Mouse (Mus musculus): ENCODE results near the gene Cpxm1. TPM values are rescaled to one million over a fixed set of nuclear protein-coding genes. Genes with fewer than 3 reads are reported as not detected.

The Cpxm1 gene
- polyA plus RNA-seq, 1 experiment = 0.34 TPM

GRCm38 (mm10) chr2:130357551-130357950 lies 39.8 kb downstream of the Cpxm1 start:
- Histone ChIP-seq H3K27me3 (ENCODE audit: control insufficient read depth, insufficient read depth, insufficient read length) (peaks cover 68% of the 10 kb centered on the region), H3K4me3 (no peak overlapping the region), H3K36me3 (ENCODE audit: control insufficient read depth, insufficient read depth) (no peaks in the 10 kb centered on the region), H3K79me2 (ENCODE audit: control insufficient read depth, insufficient read depth) (no peaks in the 10 kb centered on the region), H3K4me2 (ENCODE audit: low read depth) (no peak overlapping the region), H3ac (ENCODE audit: control insufficient read depth, insufficient read length) (no peak overlapping the region)
- TF ChIP-seq CEBPB (IDR thresholded peaks at IDR 0.05; ENCODE audit: insufficient read depth, poor library complexity, severe bottlenecking) (no peak), POLR2AphosphoS2 (IDR thresholded peaks at IDR 0.05; ENCODE audit: insufficient read length, low read depth) (no peak), MYOG (IDR thresholded peaks at IDR 0.05; ENCODE audit: control insufficient read depth in 1 of 3, insufficient read depth in 1 of 3, insufficient read length in 2 of 3, low read depth in 2 of 3) (no peak), REST (IDR thresholded peaks at IDR 0.05; ENCODE audit: insufficient read depth, insufficient read length) (no peak), SRF (IDR thresholded peaks at IDR 0.05; ENCODE audit: control insufficient read depth, insufficient read length, low read depth) (no peak), MAX (IDR thresholded peaks at IDR 0.05; ENCODE audit: low read depth) (no peak), TCF12 (IDR thresholded peaks at IDR 0.05; ENCODE audit: insufficient read depth, poor library complexity, severe bottlenecking) (no peak), POLR2A (IDR thresholded peaks at IDR 0.05; ENCODE audit: insufficient read length, low read depth) (no peak), USF1 (IDR thresholded peaks at IDR 0.05; ENCODE audit: low read depth) (no peak), TCF3 (IDR thresholded peaks at IDR 0.05; ENCODE audit: insufficient read length, low read depth) (no peak), E2F4 (IDR thresholded peaks at IDR 0.05; ENCODE audit: insufficient read depth) (no peak), MYOD1 (IDR thresholded peaks at IDR 0.05; ENCODE audit: control insufficient read depth in 1 of 3, insufficient read length in 2 of 3, low read depth in 2 of 3) (no peak)

- H3ac ChIP-seq (ENCODE audit: control insufficient read depth, insufficient read length) = no peak overlapping the region
- H3K4me2 ChIP-seq (ENCODE audit: low read depth) = no peak overlapping the region
- H3K79me2 ChIP-seq (ENCODE audit: control insufficient read depth, insufficient read depth) = no peaks in the 10 kb centered on the region
- H3K4me3 ChIP-seq = no peak overlapping the region
- H3K27me3 ChIP-seq (ENCODE audit: control insufficient read depth, insufficient read depth, insufficient read length) = peaks cover 45% of the 10 kb centered on the region
- peak in 2 of 3 experiments; percentile 58 to 86 for TF ChIP-seq MYOD1 (IDR thresholded peaks at IDR 0.05; ENCODE audit: control insufficient read depth in 1 of 3, insufficient read length in 2 of 3, low read depth in 2 of 3)
- peak; percentile 56 for TF ChIP-seq TCF3 (IDR thresholded peaks at IDR 0.05; ENCODE audit: insufficient read length, low read depth)
- TF ChIP-seq MYOG (IDR thresholded peaks at IDR 0.05; ENCODE audit: control insufficient read depth in 1 of 3, insufficient read depth in 1 of 3, insufficient read length in 2 of 3, low read depth in 2 of 3) = peak in 2 of 3 experiments; percentile 5 to 44
- no peak for TF ChIP-seq REST (IDR thresholded peaks at IDR 0.05; ENCODE audit: insufficient read depth, insufficient read length)
- TF ChIP-seq CEBPB (IDR thresholded peaks at IDR 0.05; ENCODE audit: insufficient read depth, poor library complexity, severe bottlenecking) = no peak
- no peaks in the 10 kb centered on the region for H3K36me3 ChIP-seq (ENCODE audit: control insufficient read depth, insufficient read depth)
Measured at GRCm38 (mm10) chr2:130353889-130354288, 43.5 kb downstream of the Cpxm1 start.

- H3K4me3 ChIP-seq = no peak overlapping the region
- no peak overlapping the region for H3ac ChIP-seq (ENCODE audit: control insufficient read depth, insufficient read length)
- TF ChIP-seq USF1 (IDR thresholded peaks at IDR 0.05; ENCODE audit: low read depth) (no peak), POLR2AphosphoS2 (IDR thresholded peaks at IDR 0.05; ENCODE audit: insufficient read length, low read depth) (no peak), MYOG (IDR thresholded peaks at IDR 0.05; ENCODE audit: control insufficient read depth in 1 of 3, insufficient read depth in 1 of 3, insufficient read length in 2 of 3, low read depth in 2 of 3) (no peak), POLR2A (IDR thresholded peaks at IDR 0.05; ENCODE audit: insufficient read length, low read depth) (no peak)
- H3K79me2 ChIP-seq (ENCODE audit: control insufficient read depth, insufficient read depth) = no peaks in the 10 kb centered on the region
- no peak overlapping the region for H3K4me2 ChIP-seq (ENCODE audit: low read depth)
- peaks cover 40% of the 10 kb centered on the region for H3K27me3 ChIP-seq (ENCODE audit: control insufficient read depth, insufficient read depth, insufficient read length)
- H3K36me3 ChIP-seq (ENCODE audit: control insufficient read depth, insufficient read depth) = no peaks in the 10 kb centered on the region
Measured at GRCm38 (mm10) chr2:130353411-130353810, 44.0 kb downstream of the Cpxm1 start.

GRCm38 (mm10) chr2:130351758-130352339 lies 45.5 kb downstream of the Cpxm1 start:
- H3K4me3 ChIP-seq = no peak overlapping the region
- H3K4me2 ChIP-seq (ENCODE audit: low read depth) = no peak overlapping the region
- H3K79me2 ChIP-seq (ENCODE audit: control insufficient read depth, insufficient read depth) = no peaks in the 10 kb centered on the region
- H3K36me3 ChIP-seq (ENCODE audit: control insufficient read depth, insufficient read depth) = no peaks in the 10 kb centered on the region
- H3ac ChIP-seq (ENCODE audit: control insufficient read depth, insufficient read length) = no peak overlapping the region
- peaks cover 27% of the 10 kb centered on the region for H3K27me3 ChIP-seq (ENCODE audit: control insufficient read depth, insufficient read depth, insufficient read length)
- no peak for TF ChIP-seq E2F4 (IDR thresholded peaks at IDR 0.05; ENCODE audit: insufficient read depth)

GRCm38 (mm10) chr2:130350376-130350775 lies 47.0 kb downstream of the Cpxm1 start:
- no peak overlapping the region for H3K4me2 ChIP-seq (ENCODE audit: low read depth)
- H3K36me3 ChIP-seq (ENCODE audit: control insufficient read depth, insufficient read depth) = no peaks in the 10 kb centered on the region
- H3K27me3 ChIP-seq (ENCODE audit: control insufficient read depth, insufficient read depth, insufficient read length) = peaks cover 23% of the 10 kb centered on the region
- no peaks in the 10 kb centered on the region for H3K79me2 ChIP-seq (ENCODE audit: control insufficient read depth, insufficient read depth)
- no peak overlapping the region for H3K4me3 ChIP-seq
- H3ac ChIP-seq (ENCODE audit: control insufficient read depth, insufficient read length) = no peak overlapping the region
- TF ChIP-seq TCF3 (IDR thresholded peaks at IDR 0.05; ENCODE audit: insufficient read length, low read depth) (no peak), E2F4 (IDR thresholded peaks at IDR 0.05; ENCODE audit: insufficient read depth) (no peak), SRF (IDR thresholded peaks at IDR 0.05; ENCODE audit: control insufficient read depth, insufficient read length, low read depth) (no peak), POLR2A (IDR thresholded peaks at IDR 0.05; ENCODE audit: insufficient read length, low read depth) (no peak)

GRCm38 (mm10) chr2:130341220-130341580 lies 56.2 kb downstream of the Cpxm1 start:
- Histone ChIP-seq H3ac (ENCODE audit: control insufficient read depth, insufficient read length) (no peak overlapping the region), H3K4me2 (ENCODE audit: low read depth) (no peak overlapping the region), H3K79me2 (ENCODE audit: control insufficient read depth, insufficient read depth) (no peaks in the 10 kb centered on the region), H3K4me3 (no peak overlapping the region), H3K27me3 (ENCODE audit: control insufficient read depth, insufficient read depth, insufficient read length) (peaks cover 15% of the 10 kb centered on the region), H3K36me3 (ENCODE audit: control insufficient read depth, insufficient read depth) (no peaks in the 10 kb centered on the region)
- no peak for TF ChIP-seq CEBPB (IDR thresholded peaks at IDR 0.05; ENCODE audit: insufficient read depth, poor library complexity, severe bottlenecking)
- no peak for TF ChIP-seq REST (IDR thresholded peaks at IDR 0.05; ENCODE audit: insufficient read depth, insufficient read length)
- no peak for TF ChIP-seq TCF12 (IDR thresholded peaks at IDR 0.05; ENCODE audit: insufficient read depth, poor library complexity, severe bottlenecking)
- TF ChIP-seq POLR2A (IDR thresholded peaks at IDR 0.05; ENCODE audit: insufficient read length, low read depth) = no peak
- TF ChIP-seq E2F4 (IDR thresholded peaks at IDR 0.05; ENCODE audit: insufficient read depth) = no peak
- no peak for TF ChIP-seq MYOD1 (IDR thresholded peaks at IDR 0.05; ENCODE audit: control insufficient read depth in 1 of 3, insufficient read length in 2 of 3, low read depth in 2 of 3)
- no peak for TF ChIP-seq POLR2AphosphoS2 (IDR thresholded peaks at IDR 0.05; ENCODE audit: insufficient read length, low read depth)
- no peak for TF ChIP-seq MYOG (IDR thresholded peaks at IDR 0.05; ENCODE audit: control insufficient read depth in 1 of 3, insufficient read depth in 1 of 3, insufficient read length in 2 of 3, low read depth in 2 of 3)
- no peak for TF ChIP-seq TCF3 (IDR thresholded peaks at IDR 0.05; ENCODE audit: insufficient read length, low read depth)
- no peak for TF ChIP-seq USF1 (IDR thresholded peaks at IDR 0.05; ENCODE audit: low read depth)
- TF ChIP-seq SRF (IDR thresholded peaks at IDR 0.05; ENCODE audit: control insufficient read depth, insufficient read length, low read depth) = no peak
- TF ChIP-seq MAX (IDR thresholded peaks at IDR 0.05; ENCODE audit: low read depth) = no peak

Data from myocyte (in vitro differentiated cells).